In the genomic region with DNA sequence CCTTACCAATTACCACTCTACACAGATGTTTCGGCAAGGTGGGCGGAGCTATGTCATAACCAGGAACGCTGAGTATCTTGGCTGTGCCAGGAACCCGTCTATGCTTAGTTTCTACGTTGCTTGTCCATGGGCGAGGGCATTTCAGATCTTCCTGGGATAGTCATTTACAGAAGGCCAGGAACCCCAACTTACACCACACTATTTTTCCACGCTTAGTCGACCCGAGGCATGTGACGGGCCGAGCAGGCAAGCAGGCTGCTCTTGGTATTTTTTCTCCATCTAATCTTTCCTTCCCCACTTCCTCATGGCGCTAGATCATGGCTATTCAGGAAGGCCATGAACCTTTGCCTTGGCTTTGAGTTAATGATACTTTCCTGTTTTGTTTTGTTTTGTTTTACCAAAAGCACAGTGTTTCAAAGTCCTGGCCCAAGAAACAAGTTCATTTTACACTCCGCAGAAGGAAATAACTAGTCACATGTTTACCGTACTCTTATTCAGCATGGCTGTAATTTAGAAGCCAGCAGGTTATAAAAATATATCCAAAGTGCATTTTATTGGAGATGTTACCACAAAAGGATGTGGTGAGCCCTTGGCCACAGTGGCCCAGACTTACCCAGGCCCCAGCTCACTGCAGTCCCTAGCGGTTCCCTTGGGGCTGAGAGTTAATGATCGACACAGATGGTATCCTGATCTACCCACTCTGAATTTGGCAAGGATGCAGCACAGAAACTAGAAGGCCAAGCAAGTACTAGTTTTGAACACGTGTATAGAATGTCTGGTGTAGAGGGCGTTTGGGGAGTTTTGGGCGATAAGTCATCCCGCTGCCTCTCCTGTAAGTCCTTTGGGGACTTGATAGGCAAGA, we compare ENCODE assay signal across 14 mouse cellular contexts.
DNase-seq lines count a peak whose midpoint lies in the region; ATAC-seq and TF ChIP-seq lines count a peak whose summit lies in the region.
"Had no signal": no experiment of that assay in that cellular context is flagged by ENCODE, and none has a peak within 500 bp of the region (broad histone marks: within the 10 kb centered on the region; RNA-seq: fewer than 3 reads in every experiment).

No protein-coding gene starts in this region.

- WGBS in heart, embryonic 13.5 days: 77% methylated on average over 20 of the region's 20 CpGs
- 74% methylated on average over 20 of the region's 20 CpGs for WGBS in limb, embryonic 13.5 days

- peak overlapping the region; percentile 60 for H3K27ac ChIP-seq in heart, embryonic 13.5 days (replicated peaks)
- H3K27ac ChIP-seq in left cerebral cortex, adult 2 months: no peak overlapping the region
- H3K27ac ChIP-seq in limb, embryonic 13.5 days: peak overlapping the region; percentile 44; the same call in 1 of the 2 replicates
- H3K27ac ChIP-seq: embryonic facial prominence, embryonic 12.5 days; hindbrain, embryonic 13.5 days had no signal

- no peak overlapping the region for H3K4me2 ChIP-seq in heart, embryonic 13.5 days
- no peak overlapping the region for H3K4me2 ChIP-seq in limb, embryonic 13.5 days (replicated peaks)
- H3K4me2 ChIP-seq: embryonic facial prominence, embryonic 12.5 days; hindbrain, embryonic 13.5 days had no signal

- H3K4me1 ChIP-seq in heart, embryonic 13.5 days: peaks cover 17% of the 10 kb centered on the region
- peaks cover 43% of the 10 kb centered on the region for H3K4me1 ChIP-seq in limb, embryonic 13.5 days

- H3K4me3 ChIP-seq in heart, embryonic 13.5 days: no peak overlapping the region
- no peak overlapping the region for H3K4me3 ChIP-seq in left cerebral cortex, adult 2 months
- H3K4me3 ChIP-seq in limb, embryonic 13.5 days: no peak overlapping the region
- H3K4me3 ChIP-seq: embryonic facial prominence, embryonic 12.5 days; hindbrain, embryonic 13.5 days had no signal

- H3K36me3 ChIP-seq in heart, embryonic 13.5 days: peaks cover 45% of the 10 kb centered on the region
- H3K36me3 ChIP-seq in limb, embryonic 13.5 days: peaks cover 26% of the 10 kb centered on the region

- intact Hi-C loops in heart, postnatal 14 days (cut with DNase I): no loop called here
- intact Hi-C loops in left cerebral cortex, postnatal 4 days (cut with DNase I): loop anchor here (5.0 kb wide), 1 partner anchor 85 kb away; no protein-coding TSS in a partner anchor
- intact Hi-C loops in left cerebral cortex, adult 2 months (cut with DNase I): no loop called here

- H3K9me3 ChIP-seq in heart, embryonic 13.5 days: no peaks in the 10 kb centered on the region
- H3K9me3 ChIP-seq in limb, embryonic 13.5 days: no peaks in the 10 kb centered on the region
- H3K9me3 ChIP-seq: embryonic facial prominence, embryonic 12.5 days; hindbrain, embryonic 13.5 days had no signal

- no peaks in the 10 kb centered on the region for H3K27me3 ChIP-seq in heart, embryonic 13.5 days (replicated peaks)
- H3K27me3 ChIP-seq in limb, embryonic 13.5 days: no peaks in the 10 kb centered on the region
- H3K27me3 ChIP-seq: hindbrain, embryonic 13.5 days had no signal

- no peak overlapping the region for H3K9ac ChIP-seq in heart, embryonic 13.5 days
- H3K9ac ChIP-seq in limb, embryonic 13.5 days: no peak overlapping the region
- H3K9ac ChIP-seq: embryonic facial prominence, embryonic 12.5 days; hindbrain, embryonic 13.5 days had no signal

- no peak for TF ChIP-seq CTCF in left cerebral cortex, adult 2 months (IDR thresholded peaks at IDR 0.05)

- ATAC-seq in heart, embryonic 13.5 days (ENCODE audit: extremely low read depth, insufficient number of reproducible peaks, low FRiP score, low TSS enrichment): no peak
- ATAC-seq in common myeloid progenitor, adult 5-6 weeks (replicated peaks; ENCODE audit: low read depth, poor library complexity, severe bottlenecking): peak; percentile 94
- ATAC-seq in limb, embryonic 13.5 days (ENCODE audit: low FRiP score, low read depth): no peak
- ATAC-seq: forebrain, embryonic 14.5 days had no signal

- DNase-seq in heart, postnatal 14 days: no peak
- peak; percentile 42 for DNase-seq in left cerebral cortex, postnatal 4 days
- DNase-seq in left cerebral cortex, adult 2 months (ENCODE audit: extremely low spot score in 1 of 2, low spot score in 2 of 2): no peak
- no peak for DNase-seq in lung, adult 18-20 months
- no peak for DNase-seq in adrenal gland, postnatal 36 days
- DNase-seq: cerebellum, adult 9-11 months; gastrocnemius, postnatal 14 days; lung, adult 2 months had no signal
